Mouse (Mus musculus) kidney, postnatal 25 days (tissue): Measurements from ENCODE around the gene Dnal1.

ENCODE experiments used
- DNase-seq, 2 experiments: peaks; one replicate each; pipeline ENCODE4 v3.0.0; 2021; ENCODE audit warnings: mixed read lengths in 2 of 2

The Dnal1 gene

GRCm38 (mm10) chr12:84114153-84114994 lies at the start of gene Dnal1:
Dnal1 (plus strand) TSS chr12:84114366.
- DNase-seq = peak; percentile 93 to 96

DNA sequence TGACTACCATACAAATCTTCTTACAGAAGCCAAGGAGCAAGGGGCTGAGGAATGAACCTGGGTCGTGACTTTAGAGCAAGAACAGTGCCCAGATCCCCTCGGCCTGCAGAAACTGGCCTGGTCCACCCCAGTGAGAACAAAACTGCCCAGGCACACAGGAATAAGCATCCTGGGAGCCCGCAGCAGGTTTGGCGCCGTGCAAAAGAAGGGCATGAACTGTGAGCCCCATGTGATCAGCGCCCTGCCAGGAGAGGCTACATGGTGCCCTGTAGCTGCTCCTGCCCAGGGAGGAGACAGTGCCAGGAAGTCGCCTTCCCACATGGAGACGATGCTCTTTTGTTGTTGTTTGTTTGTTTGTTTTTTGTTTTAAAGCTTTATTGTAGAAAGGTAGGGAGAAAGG lies 49.5 kb upstream of the Dnal1 start:
- peak; percentile 58 to 85 for DNase-seq

- DNase-seq = no peak
Measured at GRCm38 (mm10) chr12:84067752-84068151, 46.4 kb upstream of the Dnal1 start.

GRCm38 (mm10) chr12:84068296-84068695 lies 45.9 kb upstream of the Dnal1 start:
- DNase-seq = no peak

DNA sequence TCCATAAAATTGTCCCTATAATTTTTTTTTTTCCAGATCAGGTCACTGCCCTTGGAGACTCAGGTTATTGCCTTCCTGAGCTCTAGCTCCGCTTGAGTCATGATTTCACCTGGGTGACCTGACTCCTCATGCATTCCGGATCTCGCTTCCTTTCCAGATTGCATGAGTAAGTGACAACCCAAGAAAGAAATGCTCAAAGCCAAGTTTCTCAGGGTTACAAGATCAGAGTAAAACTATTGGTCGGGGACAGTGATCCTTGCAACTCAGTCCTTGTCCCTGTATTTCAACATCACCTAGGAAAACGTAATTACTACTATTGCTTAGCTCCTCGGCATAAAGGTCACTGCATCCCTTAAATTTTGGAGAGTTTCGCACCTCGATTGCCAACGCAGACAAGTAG lies 45.2 kb upstream of the Dnal1 start, which contains the start of gene Acot5:
TSS of gene Acot5 (plus strand) at position 340 of the 400 bp plus-strand sequence.
- DNase-seq = no peak

DNA sequence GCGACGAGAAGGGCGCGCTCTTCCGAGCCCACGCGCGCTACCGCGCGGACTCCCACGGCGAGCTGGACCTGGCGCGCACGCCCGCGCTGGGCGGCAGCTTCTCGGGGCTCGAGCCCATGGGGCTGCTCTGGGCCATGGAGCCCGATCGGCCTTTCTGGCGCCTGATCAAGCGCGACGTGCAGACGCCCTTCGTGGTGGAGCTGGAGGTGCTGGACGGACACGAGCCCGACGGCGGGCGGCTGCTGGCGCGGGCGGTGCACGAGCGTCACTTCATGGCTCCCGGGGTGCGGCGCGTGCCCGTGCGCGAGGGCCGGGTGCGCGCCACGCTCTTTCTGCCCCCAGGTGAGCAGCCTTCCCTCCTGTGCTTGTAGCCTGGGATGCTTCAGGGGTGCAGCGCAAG lies 44.6 kb upstream of the Dnal1 start:
- DNase-seq = peak; percentile 43 to 76

- DNase-seq = no peak
Measured at GRCm38 (mm10) chr12:84071696-84072095, 42.5 kb upstream of the Dnal1 start.

DNA sequence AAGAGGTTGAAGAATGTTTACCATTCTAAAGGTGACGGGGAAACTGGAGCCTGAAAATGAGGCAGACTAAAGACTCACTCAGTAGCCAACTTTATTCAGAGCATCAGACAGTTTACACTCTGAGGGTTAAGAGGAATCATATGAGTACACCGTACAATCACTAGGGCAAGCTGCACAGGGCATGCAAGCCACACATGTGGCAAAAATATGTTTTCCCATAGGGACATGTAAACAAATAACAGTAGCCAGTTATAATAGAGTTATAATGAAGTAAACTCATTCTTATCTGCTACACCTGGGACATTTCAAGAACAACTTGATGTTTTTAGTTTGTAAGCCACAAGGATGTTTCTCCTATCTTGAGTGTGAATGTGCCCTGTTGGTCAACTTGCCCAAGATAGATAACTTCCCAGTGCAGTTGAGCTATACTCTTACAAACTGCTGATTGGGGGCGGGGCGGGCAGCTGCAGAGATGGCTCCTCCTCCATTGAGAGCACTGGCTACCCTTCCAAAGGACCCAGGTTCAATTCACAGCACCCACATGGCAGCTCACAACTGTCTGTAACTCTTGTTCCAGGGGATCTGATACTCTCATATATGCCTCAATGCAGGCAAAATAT lies 36.7 kb upstream of the Dnal1 start:
- DNase-seq = no peak

DNA sequence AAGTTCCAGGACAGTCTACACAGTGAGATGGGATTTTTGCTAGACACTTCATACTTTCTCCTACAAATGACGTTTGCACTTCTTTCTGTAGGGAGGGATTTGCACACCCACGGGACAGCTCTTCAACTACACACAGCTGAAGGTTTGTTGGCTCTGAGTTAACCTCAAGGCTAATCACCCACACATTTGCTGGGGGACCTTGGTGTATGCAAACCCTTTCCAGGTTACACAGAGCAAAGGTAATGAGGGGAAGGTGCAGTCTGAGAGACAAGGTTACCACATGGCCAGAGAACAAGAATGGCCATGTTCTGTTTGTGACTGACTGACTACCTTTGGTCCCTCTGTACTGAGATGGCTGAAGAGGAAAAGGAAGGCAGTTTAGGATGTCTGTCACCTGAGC lies 30.3 kb upstream of the Dnal1 start:
- no peak for DNase-seq

- no peak for DNase-seq
Measured at GRCm38 (mm10) chr12:84084581-84084980, 29.6 kb upstream of the Dnal1 start.

GRCm38 (mm10) chr12:84094666-84095065 lies 19.5 kb upstream of the Dnal1 start:
- DNase-seq = peak; percentile 24 to 47

GRCm38 (mm10) chr12:84099605-84100004 lies 14.6 kb upstream of the Dnal1 start:
- DNase-seq = no peak

DNA sequence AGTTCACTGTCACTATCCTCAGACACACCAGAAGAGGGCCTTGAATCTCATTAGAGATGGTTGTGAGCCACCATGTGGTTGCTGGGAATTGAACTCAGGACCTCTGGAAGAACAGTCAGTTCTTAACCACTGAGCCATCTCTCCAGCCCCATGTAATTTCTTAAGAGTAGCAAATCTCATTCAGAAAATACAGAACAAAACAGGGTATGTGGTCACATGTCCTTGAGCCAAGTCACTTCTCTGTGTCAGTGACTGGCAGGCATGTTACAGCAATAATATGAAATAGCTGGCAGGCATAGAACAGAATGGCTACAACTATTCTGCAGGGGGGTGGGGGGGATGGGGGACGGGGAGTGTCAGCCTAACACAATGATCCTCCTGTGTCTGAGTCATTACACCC lies 14.1 kb upstream of the Dnal1 start:
- DNase-seq = no peak

GRCm38 (mm10) chr12:84100604-84101492 lies 13.3 kb upstream of the Dnal1 start, which contains the start of gene Acot6:
Acot6 (plus strand) TSS chr12:84100654.
- DNase-seq = peak; percentile 55 to 71

DNA sequence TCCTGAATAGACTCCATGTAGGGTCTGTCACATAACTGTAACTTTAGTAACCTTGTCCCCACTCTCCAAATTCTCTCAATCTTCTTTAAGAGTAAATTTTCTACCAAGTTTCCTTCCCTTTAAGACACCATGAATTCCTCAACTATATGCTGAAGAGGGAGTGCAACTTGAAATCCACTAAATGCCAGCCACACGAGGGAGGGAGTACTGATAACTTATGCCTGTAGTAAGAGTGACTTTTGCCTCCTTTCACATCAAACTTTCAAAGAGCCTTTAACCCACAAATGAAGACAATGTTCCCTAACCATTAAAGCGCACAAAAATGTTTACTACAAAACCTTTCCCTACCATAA lies 12.7 kb upstream of the Dnal1 start:
- DNase-seq = no peak

- DNase-seq = no peak
Measured at GRCm38 (mm10) chr12:84107012-84107411, 7.2 kb upstream of the Dnal1 start.

DNA sequence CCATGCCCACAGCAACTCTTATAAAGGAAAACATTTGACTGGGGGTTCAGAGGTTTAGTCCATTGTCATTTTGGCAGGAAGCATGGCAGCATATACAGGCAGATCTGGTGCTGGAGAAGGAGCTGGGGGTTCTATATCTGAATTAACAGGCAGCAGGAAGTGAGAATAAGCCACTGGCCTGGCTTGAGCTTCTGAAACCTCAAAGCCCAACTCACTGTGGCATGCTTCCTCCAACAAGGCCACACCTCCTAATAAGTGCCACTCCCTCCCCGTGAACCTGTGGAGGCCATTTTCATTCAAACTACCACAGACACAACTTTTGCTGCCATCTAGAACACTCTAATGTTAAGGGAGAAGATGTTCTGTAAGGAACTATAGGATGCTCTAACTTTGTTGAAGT lies 6.5 kb upstream of the Dnal1 start:
- no peak for DNase-seq

- DNase-seq = no peak
Measured at GRCm38 (mm10) chr12:84109924-84110323, 4.2 kb upstream of the Dnal1 start.

DNA sequence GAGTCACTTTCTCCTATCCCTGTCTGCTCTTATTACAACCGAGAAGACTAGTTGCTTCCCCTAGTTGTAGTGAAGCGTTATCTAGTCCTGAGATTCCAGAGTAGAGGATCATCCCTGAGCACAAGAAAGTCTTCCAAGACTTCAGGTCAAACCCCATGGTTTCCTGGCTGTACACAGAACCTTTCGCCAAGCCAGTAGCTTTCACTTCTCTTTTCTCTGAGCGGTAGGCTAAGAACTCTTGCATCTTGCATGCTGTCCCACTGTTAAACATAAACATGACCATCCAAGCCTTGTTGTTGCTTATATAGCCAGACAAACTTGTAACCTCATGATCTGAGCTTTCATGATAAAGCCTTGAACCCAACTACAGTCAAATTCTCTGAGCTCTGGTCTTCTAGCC lies 3.4 kb upstream of the Dnal1 start:
- no peak for DNase-seq

GRCm38 (mm10) chr12:84113676-84114075 lies 490 bp upstream of the Dnal1 start:
- DNase-seq = no peak

GRCm38 (mm10) chr12:84119584-84119983 lies 5.4 kb downstream of the Dnal1 start:
- no peak for DNase-seq

GRCm38 (mm10) chr12:84125892-84126291 lies 11.7 kb downstream of the Dnal1 start:
- DNase-seq = no peak

- no peak for DNase-seq
Measured at GRCm38 (mm10) chr12:84126899-84127298, 12.7 kb downstream of the Dnal1 start.
